ENCODE assay signal across 17 mouse cellular contexts in the genomic region with DNA sequence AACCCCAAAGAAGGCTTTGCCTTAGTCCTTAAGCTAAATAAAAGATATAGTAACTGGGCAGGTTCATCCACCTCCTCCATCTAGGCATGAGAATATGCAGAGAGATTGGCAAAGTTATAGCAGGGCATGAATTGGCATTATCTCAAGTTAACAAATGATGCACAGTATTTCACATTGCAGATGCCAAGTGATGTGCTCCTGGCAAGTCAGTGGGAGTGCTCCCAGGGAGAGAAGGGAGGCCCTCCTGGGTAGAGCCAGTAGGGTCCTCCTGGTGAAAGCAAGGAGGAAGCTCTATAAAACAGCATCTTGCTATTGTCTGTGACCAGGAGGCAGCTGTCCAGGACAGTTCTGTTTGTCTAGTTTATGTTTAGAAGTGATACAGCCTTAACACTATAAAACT.
"Had no signal": no experiment of that assay in that cellular context is flagged by ENCODE, and none has a peak within 500 bp of the region (broad histone marks: within the 10 kb centered on the region; RNA-seq: fewer than 3 reads in every experiment).

No protein-coding gene starts in this region.

- H3K4me3 ChIP-seq: lung, embryonic 15.5 days; megakaryocyte, embryonic 14.5 days; midbrain, embryonic 13.5 days; midbrain, embryonic 15.5 days; neural tube, embryonic 12.5 days; stomach, embryonic 15.5 days had no signal

- H3K27ac ChIP-seq: lung, embryonic 15.5 days; macrophage; midbrain, embryonic 13.5 days; midbrain, embryonic 15.5 days; neural tube, embryonic 12.5 days; stomach, embryonic 15.5 days; stomach, postnatal 0 days had no signal

- H3K9me3 ChIP-seq: lung, embryonic 15.5 days; megakaryocyte, embryonic 14.5 days; midbrain, embryonic 13.5 days; midbrain, embryonic 15.5 days; neural tube, embryonic 12.5 days; stomach, embryonic 15.5 days had no signal

- DNase-seq: lung, adult 2 months; lung, postnatal 14 days; lung, postnatal 36 days; right cerebral cortex, postnatal 14 days; thymus, adult 2 months; thymus, postnatal 25 days; thymus, postnatal 4 days had no signal

- H3K36me3 ChIP-seq: lung, embryonic 15.5 days; midbrain, embryonic 13.5 days; midbrain, embryonic 15.5 days; neural tube, embryonic 12.5 days; stomach, embryonic 15.5 days had no signal

- ATAC-seq: lung, postnatal 0 days; midbrain, embryonic 13.5 days; midbrain, embryonic 15.5 days had no signal

- H3K4me2 ChIP-seq: lung, embryonic 15.5 days; midbrain, embryonic 11.5 days; midbrain, embryonic 13.5 days; midbrain, embryonic 15.5 days; neural tube, embryonic 12.5 days; stomach, embryonic 15.5 days had no signal

- H3K27me3 ChIP-seq: lung, embryonic 15.5 days; megakaryocyte, embryonic 14.5 days; midbrain, embryonic 13.5 days; midbrain, embryonic 15.5 days; neural tube, embryonic 12.5 days; stomach, embryonic 15.5 days had no signal

- H3K4me1 ChIP-seq: lung, embryonic 15.5 days; megakaryocyte, embryonic 14.5 days; midbrain, embryonic 13.5 days; midbrain, embryonic 15.5 days; neural tube, embryonic 12.5 days; stomach, embryonic 15.5 days had no signal

- H3K9ac ChIP-seq: lung, embryonic 15.5 days; midbrain, embryonic 13.5 days; midbrain, embryonic 15.5 days; neural tube, embryonic 12.5 days; stomach, embryonic 15.5 days had no signal
